Mouse (Mus musculus) gastrocnemius, postnatal 14 days (tissue): ENCODE results near the gene Rere. TPM values are rescaled to one million over a fixed set of nuclear protein-coding genes. Genes with fewer than 3 reads are reported as not detected.
"Not testable (repeated sequence)": the region's sequence is repeated elsewhere in the genome, so short reads cannot be mapped to it uniquely, and the experiment has no call there.

Source experiments
- DNase-seq: peaks from one replicate; pipeline ENCODE4 v3.0.0; 2021; ENCODE audit warnings: mixed read lengths
- intact Hi-C: fragments of 180-260 bp; cut with DNase I; formaldehyde crosslinking; loops from one replicate; pipeline ENCODE4 v1.15.1; 2025; ENCODE audit warnings: low total_unique reads
- total RNA-seq, 2 experiments: library from RNA; stranded (reverse); gene quantifications; 2 replicates each; pipeline ENCODE4 v1.2.3; 2021

Rere gene
- total RNA-seq, 2 experiments from 2014 or later = 44.4 to 52.1 TPM

DNA sequence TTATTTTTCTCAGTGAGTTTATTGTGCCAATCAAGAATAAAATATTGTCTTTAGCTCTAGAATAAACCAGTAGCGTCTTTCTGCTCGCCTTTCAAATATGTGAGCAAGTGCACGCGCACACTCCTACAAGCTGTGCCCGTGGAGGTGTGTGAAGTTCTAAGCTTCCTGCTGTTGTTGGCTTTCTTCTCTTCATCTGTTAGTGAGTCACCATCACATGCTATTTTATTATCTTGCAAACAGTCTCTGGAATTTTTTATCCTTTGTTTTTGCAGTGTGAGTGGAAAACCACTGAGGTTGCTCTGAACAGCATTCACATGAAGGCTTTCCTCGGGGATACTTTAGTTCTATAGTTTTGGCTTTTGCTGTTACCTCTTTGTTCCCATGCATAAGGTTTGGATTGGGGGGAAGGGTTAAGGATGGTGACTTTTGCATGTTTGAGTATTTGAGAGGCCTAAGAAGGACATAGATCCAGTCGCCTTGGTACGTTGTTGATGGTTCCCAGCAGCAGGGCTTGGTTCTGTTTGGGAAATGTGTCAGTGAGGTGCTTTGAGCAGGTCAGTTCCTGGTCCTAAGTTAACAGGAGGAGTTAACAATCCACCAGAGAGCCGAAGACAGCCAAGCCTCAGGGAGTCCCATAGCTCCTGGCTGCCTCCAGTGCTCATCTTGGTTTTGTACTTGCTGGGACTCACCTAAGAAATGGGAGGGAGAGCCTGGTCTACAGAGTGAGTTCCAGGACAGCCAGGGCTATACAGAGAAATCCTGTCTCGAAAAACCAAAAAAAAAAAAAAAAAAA is 300.7 kb downstream of the Rere start:
- intact Hi-C loops = no loop called here
- DNase-seq = no peak

GRCm38 (mm10) chr4:150582966-150583776 is 301.7 kb downstream of the Rere start:
- intact Hi-C loops = no loop called here
- peak; percentile 80 for DNase-seq

- intact Hi-C loops = no loop called here
- DNase-seq = no peak
Observed at GRCm38 (mm10) chr4:150583777-150584135, 302.3 kb downstream of the Rere start.

GRCm38 (mm10) chr4:150585800-150586199 is 304.4 kb downstream of the Rere start:
- no peak for DNase-seq
- intact Hi-C loops = no loop called here

GRCm38 (mm10) chr4:150586275-150586674 is 304.8 kb downstream of the Rere start:
- intact Hi-C loops = no loop called here
- DNase-seq = no peak

GRCm38 (mm10) chr4:150587597-150588299 is 306.3 kb downstream of the Rere start:
- no peak for DNase-seq
- intact Hi-C loops = no loop called here

DNA sequence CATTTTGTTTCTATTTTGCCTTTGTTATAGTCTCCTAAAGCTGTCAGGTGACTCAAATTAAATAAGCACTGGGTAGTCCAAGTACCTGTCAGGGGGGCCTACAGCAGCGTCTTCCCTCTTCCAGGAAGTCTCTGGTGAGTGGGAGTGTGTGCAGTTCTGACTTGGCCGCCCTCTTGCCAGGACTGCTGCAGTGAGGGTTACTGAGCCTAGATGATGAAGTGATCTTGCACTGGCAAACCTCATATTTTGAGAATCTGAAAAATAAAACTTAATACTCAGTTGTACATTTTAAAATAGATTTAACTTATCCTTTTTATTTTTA is 306.8 kb downstream of the Rere start:
- intact Hi-C loops = no loop called here
- DNase-seq = no peak

GRCm38 (mm10) chr4:150590621-150591282 is 309.3 kb downstream of the Rere start:
- DNase-seq = no peak
- intact Hi-C loops = no loop called here

DNA sequence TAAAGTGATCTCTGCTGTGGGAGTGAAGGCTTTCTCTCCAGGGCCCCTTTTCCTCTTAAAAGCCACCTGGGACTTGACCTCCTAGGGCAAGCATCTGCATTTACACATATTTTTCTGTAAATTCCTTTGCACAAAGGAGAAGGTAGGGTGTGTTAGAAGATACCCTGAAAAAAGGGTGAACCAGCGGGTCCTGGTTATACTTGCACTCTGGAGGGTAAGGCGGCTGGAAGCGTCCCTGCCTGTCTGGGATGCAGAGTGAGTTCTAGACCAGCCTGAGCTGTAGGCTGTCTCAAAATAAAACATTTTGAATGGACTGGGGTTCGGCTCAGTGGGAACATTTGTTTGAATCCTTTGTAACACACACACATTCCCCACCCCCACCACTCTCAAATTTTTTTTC is 310.2 kb downstream of the Rere start:
- intact Hi-C loops = no loop called here
- no peak for DNase-seq

DNA sequence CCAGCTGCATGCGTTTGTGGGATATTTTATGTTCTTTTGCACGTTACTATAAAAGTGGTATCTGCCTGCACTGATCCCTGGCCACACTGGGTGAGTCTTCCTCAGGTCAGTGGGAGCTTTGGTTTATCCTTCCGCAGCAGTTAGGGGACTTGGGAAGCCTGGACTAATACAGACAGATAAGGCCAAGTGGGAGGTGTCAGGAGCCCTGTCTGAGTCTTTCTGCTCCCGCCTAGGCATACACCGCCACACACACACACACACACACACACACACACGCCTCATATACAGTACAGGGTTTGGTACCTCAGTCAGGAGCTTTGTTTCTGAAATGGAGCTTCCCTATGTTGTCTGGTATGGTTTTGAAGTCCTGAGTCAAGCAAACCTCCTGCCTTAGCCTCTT is 310.6 kb downstream of the Rere start:
- intact Hi-C loops = no loop called here

GRCm38 (mm10) chr4:150593473-150594217 is 312.2 kb downstream of the Rere start:
- no peak for DNase-seq
- intact Hi-C loops = no loop called here

More for the DNA sequence above, 310.6 kb downstream of the Rere start:
- DNase-seq = no peak

GRCm38 (mm10) chr4:150594298-150594829 is 312.9 kb downstream of the Rere start:
- no peak for DNase-seq
- intact Hi-C loops = no loop called here

- intact Hi-C loops = no loop called here
- DNase-seq = no peak
Observed at GRCm38 (mm10) chr4:150595071-150595470, 313.6 kb downstream of the Rere start.

- no peak for DNase-seq
- intact Hi-C loops = no loop called here
Observed at GRCm38 (mm10) chr4:150595991-150596390, 314.5 kb downstream of the Rere start.

GRCm38 (mm10) chr4:150598686-150599085 is 317.2 kb downstream of the Rere start:
- intact Hi-C loops = no loop called here
- no peak for DNase-seq

GRCm38 (mm10) chr4:150599119-150599992 is 317.9 kb downstream of the Rere start:
- intact Hi-C loops = no loop called here
- no peak for DNase-seq

DNA sequence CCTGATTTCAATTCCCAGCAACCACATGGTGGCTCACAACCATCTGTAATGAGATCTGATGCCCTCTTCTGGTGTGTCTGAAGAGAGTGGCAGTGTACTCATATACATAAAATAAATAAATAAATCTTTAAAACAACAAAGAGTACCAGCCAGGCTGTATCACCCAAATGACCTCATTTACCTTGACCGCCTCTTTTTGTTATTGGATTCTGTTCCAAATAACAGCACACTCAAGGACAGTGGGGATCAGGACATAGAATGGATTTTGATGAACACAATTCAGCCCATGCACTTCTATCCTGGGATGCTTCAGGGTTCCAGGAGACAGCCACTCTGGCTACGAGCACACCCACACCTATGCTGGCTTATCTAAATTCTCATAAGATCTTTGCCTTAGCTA is 319.1 kb downstream of the Rere start:
- intact Hi-C loops = not testable (repeated sequence)

GRCm38 (mm10) chr4:150601489-150601888 is 320.0 kb downstream of the Rere start:
- intact Hi-C loops = no loop called here
- no peak for DNase-seq

More for the DNA sequence above, 319.1 kb downstream of the Rere start:
- not testable (repeated sequence) for DNase-seq
